Mouse (Mus musculus) frontal cortex, adult (tissue): ENCODE data around the gene Crtc2.

Experiments used
- ATAC-seq: cut with Nextera tagmentation; 2 replicates; pipeline ENCODE4 v1.9.2; 2017; ENCODE audit warnings: mild to moderate bottlenecking, moderate library complexity, mixed read lengths; ENCODE audit not compliant: low TSS enrichment

Gene Crtc2

DNA sequence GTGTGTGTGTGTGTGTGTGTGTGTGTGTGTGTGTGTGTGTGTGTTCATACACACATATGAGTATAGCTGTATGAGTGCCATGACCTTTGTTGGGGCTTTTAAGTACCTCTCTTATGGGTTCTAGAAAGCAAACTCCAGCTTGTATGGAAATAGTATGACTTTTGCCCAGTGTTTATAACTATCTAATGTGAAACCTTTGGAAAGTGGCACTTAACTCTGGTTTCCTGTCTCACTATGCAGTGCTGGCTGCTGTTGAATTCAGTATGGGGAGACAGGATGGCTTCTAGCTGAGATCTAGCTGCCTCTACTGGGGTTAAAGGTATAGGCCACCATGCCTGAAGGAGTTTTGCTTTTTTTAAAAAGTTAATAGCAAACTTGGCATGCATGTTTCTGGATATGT, 55.6 kb downstream of the Crtc2 start:
- ATAC-seq = no peak

DNA sequence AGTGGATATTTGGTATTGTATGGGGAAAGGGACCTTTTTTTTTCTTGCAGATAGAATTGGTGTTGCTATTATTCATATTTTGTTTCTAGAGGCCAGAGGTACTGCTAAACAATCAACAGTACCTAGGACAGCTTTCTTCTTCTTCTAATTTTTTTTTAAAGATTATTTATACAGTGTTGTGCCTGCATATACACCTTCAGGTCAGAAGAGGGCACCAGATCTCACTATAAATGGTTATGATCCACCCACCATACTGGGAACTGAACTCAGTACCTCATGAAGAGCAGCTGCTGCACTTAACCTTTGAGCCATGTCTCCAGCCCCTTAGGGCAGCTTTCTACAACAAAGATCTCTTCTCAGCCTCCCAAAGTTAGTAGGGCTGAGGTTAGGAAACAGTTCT, 59.4 kb downstream of the Crtc2 start:
- ATAC-seq = no peak
